Mouse (Mus musculus) stomach, embryonic 14.5 days (tissue): ENCODE data around the gene Tekt3. TPM values are rescaled to one million over a fixed set of nuclear protein-coding genes. Genes with fewer than 3 reads are reported as not detected.

Experiments
- ATAC-seq: fragments of 200-750 bp; cut with Nextera tagmentation; 2 replicates; pipeline ENCODE4 v1.8.0; 2017; ENCODE audit warnings: low read depth, moderate TSS enrichment; ENCODE audit not compliant: insufficient number of reproducible peaks, insufficient read depth, low FRiP score
- H3K27ac ChIP-seq: fragments of 300-500 bp; sonication (generic); 2 replicates; pipeline ENCODE4 v1.5.1; 2014; ENCODE audit warnings: mild to moderate bottlenecking, low read length, moderate library complexity, mixed read lengths
- H3K27me3 ChIP-seq: fragments of 300-500 bp; sonication (generic); 2 replicates; pipeline ENCODE4 v1.6.1; 2014; ENCODE audit warnings: low read length, control low read depth, mixed read lengths; ENCODE audit not compliant: control insufficient read depth, insufficient read depth
- H3K36me3 ChIP-seq: fragments of 300-500 bp; sonication (generic); 2 replicates; pipeline ENCODE4 v1.6.1; 2014; ENCODE audit warnings: mild to moderate bottlenecking, control low read depth, low read length, moderate library complexity, mixed read lengths; ENCODE audit not compliant: control insufficient read depth, insufficient read depth
- H3K4me1 ChIP-seq: fragments of 300-500 bp; sonication (generic); 2 replicates; pipeline ENCODE4 v1.6.1; 2014; ENCODE audit warnings: low read length, control low read depth, mixed read lengths; ENCODE audit not compliant: control insufficient read depth, insufficient read depth
- H3K4me2 ChIP-seq: fragments of 300-500 bp; sonication (generic); replicated peaks from 2 replicates; pipeline ENCODE4 v1.6.1; 2014; ENCODE audit warnings: low read depth, low read length, control low read depth
- H3K4me3 ChIP-seq: fragments of 300-500 bp; sonication (generic); 2 replicates; pipeline ENCODE4 v1.5.1; 2014; ENCODE audit warnings: low read depth, low read length, control low read depth
- H3K9ac ChIP-seq: fragments of 300-500 bp; sonication (generic); replicated peaks from 2 replicates; pipeline ENCODE4 v1.6.1; 2014; ENCODE audit warnings: low read depth, mild to moderate bottlenecking, control low read depth, low read length, moderate library complexity, mixed read lengths
- H3K9me3 ChIP-seq: fragments of 300-500 bp; sonication (generic); 2 replicates; pipeline ENCODE4 v1.6.1; 2016; ENCODE audit warnings: low read depth, low read length, control low read depth; ENCODE audit not compliant: control insufficient read depth
- WGBS: fragments of 180-500 bp; shearing (Covaris S2); extraction: QIAGEN DNeasy Blood & Tissue Kit; methylation state at CpG from one replicate; pipeline ENCODE4 v1.1.7; 2014; 5-methylcytosine and 5-hydroxymethylcytosine counted together
- polyA plus RNA-seq: library from polyadenylated mRNA; unstranded; fragments of >200 nt; fragmentation: Nextera tagmentation; extraction: Ambion mirVana; gene quantifications from 2 replicates; pipeline ENCODE4 v1.2.1, GENCODE M21; 2014

Gene Tekt3
- polyA plus RNA-seq, 1 experiment from 2014 or later = not detected

DNA sequence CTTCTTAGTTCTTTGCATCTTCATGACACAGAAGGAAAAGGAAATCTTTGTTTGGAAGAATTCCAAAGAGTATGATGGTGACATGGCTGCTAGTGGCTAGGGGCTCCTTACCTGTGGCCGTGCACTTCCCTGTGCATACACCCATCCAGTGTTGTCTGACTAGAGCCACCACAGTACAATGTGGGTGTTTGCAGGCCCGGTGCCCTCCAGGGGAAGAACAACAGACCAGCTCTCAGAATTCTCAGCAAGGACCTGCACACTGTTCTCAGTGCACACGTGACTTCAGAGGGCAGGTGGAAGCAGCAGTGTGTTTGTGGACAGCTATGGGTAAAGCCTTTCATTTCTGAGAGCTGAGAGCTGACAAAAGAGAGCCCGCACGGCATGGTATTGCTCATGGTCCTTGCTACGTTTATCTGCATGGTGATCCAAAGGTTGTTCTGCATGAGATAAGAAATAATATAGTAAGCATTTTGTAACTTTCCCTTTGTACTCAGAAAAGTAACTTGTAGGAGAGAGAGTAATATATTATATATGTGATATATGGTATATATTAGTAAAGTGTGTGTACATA is 11.0 kb upstream of the Tekt3 start:
- Histone ChIP-seq H3K36me3 (no peaks in the 10 kb centered on the region), H3K4me1 (0 out of 2 replicates have a peak, but pooled peaks cover 7% of the 10 kb centered on the region), H3K4me3 (no peak overlapping the region), H3K4me2 (no peak overlapping the region), H3K27ac (no peak overlapping the region), H3K9me3 (no peaks in the 10 kb centered on the region), H3K9ac (no peak overlapping the region), H3K27me3 (no peaks in the 10 kb centered on the region)
- WGBS = 90% methylated on average over 6 of the region's 6 CpGs
- no peak for ATAC-seq

DNA sequence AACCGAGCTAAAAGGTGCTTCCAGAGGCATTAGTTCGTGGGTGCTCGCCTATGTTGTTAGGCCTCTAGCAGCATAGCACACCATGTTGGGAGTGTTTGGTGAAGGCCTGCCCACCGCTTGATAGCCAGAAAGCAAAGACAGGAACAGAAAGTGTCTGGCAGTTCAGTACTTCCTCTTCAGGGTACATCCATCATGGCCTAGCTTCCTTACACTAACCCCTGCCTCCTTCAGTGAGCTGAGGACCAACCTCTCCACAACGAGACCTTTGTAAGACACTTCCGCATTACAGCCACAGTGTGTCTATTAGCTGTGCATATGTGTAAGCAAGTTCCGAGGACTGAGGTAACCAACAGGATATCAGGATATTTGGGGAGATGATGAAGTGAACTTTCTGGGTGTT is 10.4 kb upstream of the Tekt3 start:
- H3K36me3 ChIP-seq = no peaks in the 10 kb centered on the region
- H3K4me3 ChIP-seq = no peak overlapping the region
- no peaks in the 10 kb centered on the region for H3K9me3 ChIP-seq
- H3K9ac ChIP-seq = no peak overlapping the region
- H3K4me1 ChIP-seq = 0 out of 2 replicates have a peak, but pooled peaks cover 3% of the 10 kb centered on the region
- no peaks in the 10 kb centered on the region for H3K27me3 ChIP-seq
- H3K4me2 ChIP-seq = no peak overlapping the region
- ATAC-seq = no peak
- no peak overlapping the region for H3K27ac ChIP-seq
- WGBS = 87% methylated on average over 7 of the region's 7 CpGs

DNA sequence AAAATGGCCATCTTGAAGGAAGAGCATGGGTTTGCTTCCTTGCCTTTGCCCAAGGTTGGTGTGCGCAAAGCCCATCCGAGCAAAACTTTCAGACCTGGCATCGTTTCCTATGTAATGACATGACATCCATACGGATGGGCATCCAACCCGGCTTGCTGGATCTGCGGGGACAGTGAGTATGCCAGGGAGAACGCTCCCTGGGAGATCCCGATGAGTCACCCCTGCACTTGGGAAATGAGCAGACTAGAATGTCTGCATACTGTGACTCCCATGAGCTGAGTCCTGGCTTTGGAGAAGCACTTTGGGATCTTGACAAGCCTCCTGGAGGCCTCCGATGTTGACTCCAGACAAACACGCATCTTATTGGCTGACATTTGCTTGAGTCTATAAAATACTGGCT is 9.5 kb upstream of the Tekt3 start:
- no peak overlapping the region for H3K9ac ChIP-seq
- 0 out of 2 replicates have a peak, but pooled peaks cover 3% of the 10 kb centered on the region for H3K4me1 ChIP-seq
- no peaks in the 10 kb centered on the region for H3K9me3 ChIP-seq
- no peaks in the 10 kb centered on the region for H3K36me3 ChIP-seq
- H3K27ac ChIP-seq = no peak overlapping the region
- 96% methylated on average over 10 of the region's 10 CpGs for WGBS
- H3K4me3 ChIP-seq = no peak overlapping the region
- no peak overlapping the region for H3K4me2 ChIP-seq
- no peak for ATAC-seq
- no peaks in the 10 kb centered on the region for H3K27me3 ChIP-seq

DNA sequence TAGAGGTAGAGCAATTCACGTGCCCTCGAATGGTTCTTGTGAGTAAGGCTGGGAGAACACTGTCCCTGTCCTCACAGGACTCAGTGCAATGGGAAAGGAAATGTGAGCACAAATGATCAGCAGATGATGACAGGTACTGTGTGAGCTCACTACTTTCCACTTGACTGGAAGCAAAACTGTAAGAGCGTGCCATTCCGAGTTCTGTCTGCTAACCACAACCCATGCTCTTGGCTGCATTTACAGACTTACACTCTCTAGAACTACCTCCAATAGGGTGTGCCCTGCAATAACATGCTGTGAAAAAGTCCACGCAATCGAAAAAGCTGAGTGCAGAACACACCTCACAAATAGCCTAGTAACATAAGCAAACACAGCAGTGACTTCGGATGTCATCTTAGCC is 5.9 kb upstream of the Tekt3 start:
- Histone ChIP-seq H3K27ac (no peak overlapping the region), H3K9me3 (no peaks in the 10 kb centered on the region), H3K9ac (no peak overlapping the region), H3K4me2 (no peak overlapping the region), H3K4me1 (no peaks in the 10 kb centered on the region), H3K4me3 (no peak overlapping the region), H3K27me3 (no peaks in the 10 kb centered on the region), H3K36me3 (no peaks in the 10 kb centered on the region)
- WGBS = 84% methylated on average over 7 of the region's 7 CpGs
- ATAC-seq = no peak

- Histone ChIP-seq H3K27ac (no peak overlapping the region), H3K4me1 (no peaks in the 10 kb centered on the region), H3K4me2 (no peak overlapping the region), H3K36me3 (no peaks in the 10 kb centered on the region), H3K9ac (no peak overlapping the region), H3K4me3 (no peak overlapping the region), H3K9me3 (no peaks in the 10 kb centered on the region), H3K27me3 (no peaks in the 10 kb centered on the region)
- 57% methylated on average over 5 of the region's 5 CpGs for WGBS
- ATAC-seq = no peak
These were observed 3.0 kb upstream of the Tekt3 start for GRCm38 (mm10) chr11:63058375-63058952.

DNA sequence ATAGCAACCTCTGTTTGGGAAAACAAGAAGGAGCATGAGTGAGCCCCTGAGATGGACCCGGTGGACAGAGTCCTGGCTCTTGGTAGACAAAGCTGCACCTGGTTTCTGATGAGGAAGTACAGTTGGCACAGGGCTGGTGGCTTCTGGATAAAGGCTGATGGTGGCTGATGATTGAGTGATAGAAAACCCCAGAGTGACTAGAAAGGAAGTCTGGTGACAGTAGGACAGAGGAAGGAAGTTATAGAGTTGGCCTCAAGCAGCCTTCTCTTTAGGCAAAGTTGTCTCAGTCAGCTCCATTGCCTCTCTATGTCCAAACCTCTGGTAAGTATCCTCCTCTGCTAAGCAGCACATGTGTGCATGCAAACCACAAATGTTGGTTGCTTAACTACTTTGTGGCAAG is 1.5 kb upstream of the Tekt3 start:
- whole genome bisulfite sequencing = 68% methylated on average over 1 of the region's 1 CpGs
- H3K36me3 ChIP-seq = no peaks in the 10 kb centered on the region
- H3K4me3 ChIP-seq = no peak overlapping the region
- H3K9ac ChIP-seq = no peak overlapping the region
- H3K27ac ChIP-seq = no peak overlapping the region
- H3K9me3 ChIP-seq = no peaks in the 10 kb centered on the region
- no peaks in the 10 kb centered on the region for H3K4me1 ChIP-seq
- H3K4me2 ChIP-seq = no peak overlapping the region
- H3K27me3 ChIP-seq = no peaks in the 10 kb centered on the region
- ATAC-seq = no peak

GRCm38 (mm10) chr11:63066526-63066925 is 5.1 kb downstream of the Tekt3 start:
- no peaks in the 10 kb centered on the region for H3K27me3 ChIP-seq
- no peaks in the 10 kb centered on the region for H3K9me3 ChIP-seq
- no peak overlapping the region for H3K27ac ChIP-seq
- no peaks in the 10 kb centered on the region for H3K4me1 ChIP-seq
- no peak overlapping the region for H3K4me2 ChIP-seq
- H3K4me3 ChIP-seq = no peak overlapping the region
- no peaks in the 10 kb centered on the region for H3K36me3 ChIP-seq
- WGBS = 75% methylated on average over 1 of the region's 1 CpGs
- no peak overlapping the region for H3K9ac ChIP-seq
- no peak for ATAC-seq

- Histone ChIP-seq H3K27ac (no peak overlapping the region), H3K9ac (no peak overlapping the region), H3K9me3 (no peaks in the 10 kb centered on the region), H3K27me3 (no peaks in the 10 kb centered on the region), H3K4me2 (no peak overlapping the region), H3K4me1 (no peaks in the 10 kb centered on the region), H3K4me3 (no peak overlapping the region), H3K36me3 (no peaks in the 10 kb centered on the region)
- WGBS = 92% methylated on average over 17 of the region's 17 CpGs
- no peak for ATAC-seq
These were observed 8.6 kb downstream of the Tekt3 start for GRCm38 (mm10) chr11:63070081-63070480.

DNA sequence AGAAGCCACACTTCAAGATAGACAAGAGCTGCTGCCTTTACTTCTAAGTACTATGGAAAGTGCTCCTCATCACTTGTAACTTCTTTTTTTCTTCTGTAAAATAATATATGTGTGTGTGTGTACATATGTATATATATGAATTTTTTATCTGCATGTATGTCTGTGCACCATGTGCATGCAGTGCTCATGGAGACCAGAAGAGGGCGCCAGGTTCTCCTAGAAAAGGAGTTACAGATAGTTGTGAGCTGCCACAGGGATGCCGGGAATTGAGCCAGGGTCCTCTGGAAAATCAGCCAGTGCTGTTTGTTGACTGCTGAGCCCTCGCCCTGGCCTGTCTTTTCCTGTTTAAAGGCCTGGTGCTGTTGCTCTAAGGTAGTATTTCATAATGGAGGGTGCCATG is 23.1 kb downstream of the Tekt3 start:
- Histone ChIP-seq H3K9me3 (no peaks in the 10 kb centered on the region), H3K27ac (no peak overlapping the region), H3K36me3 (no peaks in the 10 kb centered on the region), H3K4me1 (no peaks in the 10 kb centered on the region), H3K9ac (no peak overlapping the region), H3K4me3 (no peak overlapping the region), H3K4me2 (no peak overlapping the region), H3K27me3 (no peaks in the 10 kb centered on the region)
- no peak for ATAC-seq
- WGBS = 85% methylated on average over 3 of the region's 3 CpGs
